Mouse (Mus musculus) bone marrow macrophage, adult 2 months (primary cell): ENCODE measurements at regions not wholly inside any gene's neighbourhood (a gene's known extent, or its start where the extent isn't known, plus 50 kb on each side); places are given as distances from the start of the nearest gene placed in this dataset.

Source experiments
- CTCF ChIP-seq: IDR thresholded peaks from 2 replicates; pipeline ENCODE4 v1.5.1; 2012; ENCODE audit warnings: low read depth, mild to moderate bottlenecking, low read length, moderate library complexity
- POLR2A ChIP-seq: IDR thresholded peaks from 2 replicates; pipeline ENCODE4 v1.6.1; 2012; ENCODE audit warnings: mild to moderate bottlenecking, low read depth, low read length, borderline replicate concordance

GRCm38 (mm10) chr2:167774166-167774805, 84.7 kb upstream of the Tmem189 start:
- no peak for TF ChIP-seq CTCF
- no peak for TF ChIP-seq POLR2A
